Mouse (Mus musculus): ENCODE results near the gene Ehmt1.

Gene Ehmt1

DNA sequence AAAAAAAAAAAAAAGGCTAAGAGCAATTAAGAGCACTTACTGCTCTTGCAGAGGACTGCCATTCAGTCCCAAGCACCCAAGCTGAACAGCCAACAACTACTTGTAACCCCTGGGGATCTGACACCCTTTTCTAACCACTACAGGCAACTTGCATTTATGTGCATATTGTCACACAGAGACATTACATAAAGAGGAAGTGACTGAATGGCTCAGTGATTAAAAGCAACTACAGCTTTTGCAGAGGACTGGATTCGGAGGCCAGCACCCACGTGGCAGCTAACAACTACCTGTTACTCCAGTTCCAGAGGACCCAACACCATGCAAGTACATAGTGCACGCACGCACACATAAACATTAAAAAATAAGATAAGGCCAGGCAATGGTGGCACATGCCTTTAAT lies 8.9 kb downstream of the Ehmt1 start:
- DNase-seq = no peak

DNA sequence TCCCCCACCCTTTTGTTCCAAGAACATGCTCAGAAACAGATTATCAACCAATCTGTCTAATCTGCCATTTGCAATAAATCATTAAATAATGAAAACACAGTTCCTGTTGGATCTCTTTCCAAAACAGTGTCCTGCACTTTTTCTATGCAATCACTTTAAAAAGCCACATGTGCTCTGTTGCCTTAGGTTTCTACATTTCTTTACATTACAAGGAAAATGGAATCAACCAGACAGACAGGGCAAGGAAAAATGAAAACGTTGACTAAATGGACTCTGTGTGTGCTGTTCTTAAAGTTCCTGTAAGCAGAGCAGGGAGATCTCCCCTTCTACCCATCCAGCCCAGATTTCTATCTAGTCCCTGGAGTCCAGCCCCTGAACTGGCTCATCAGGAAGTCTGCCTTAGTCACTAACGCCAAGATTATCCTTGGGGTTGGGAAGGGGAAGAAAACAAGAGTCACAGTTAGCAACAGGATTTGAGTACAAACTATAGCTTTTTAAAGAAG lies 13.7 kb downstream of the Ehmt1 start:
- no peak for DNase-seq

DNA sequence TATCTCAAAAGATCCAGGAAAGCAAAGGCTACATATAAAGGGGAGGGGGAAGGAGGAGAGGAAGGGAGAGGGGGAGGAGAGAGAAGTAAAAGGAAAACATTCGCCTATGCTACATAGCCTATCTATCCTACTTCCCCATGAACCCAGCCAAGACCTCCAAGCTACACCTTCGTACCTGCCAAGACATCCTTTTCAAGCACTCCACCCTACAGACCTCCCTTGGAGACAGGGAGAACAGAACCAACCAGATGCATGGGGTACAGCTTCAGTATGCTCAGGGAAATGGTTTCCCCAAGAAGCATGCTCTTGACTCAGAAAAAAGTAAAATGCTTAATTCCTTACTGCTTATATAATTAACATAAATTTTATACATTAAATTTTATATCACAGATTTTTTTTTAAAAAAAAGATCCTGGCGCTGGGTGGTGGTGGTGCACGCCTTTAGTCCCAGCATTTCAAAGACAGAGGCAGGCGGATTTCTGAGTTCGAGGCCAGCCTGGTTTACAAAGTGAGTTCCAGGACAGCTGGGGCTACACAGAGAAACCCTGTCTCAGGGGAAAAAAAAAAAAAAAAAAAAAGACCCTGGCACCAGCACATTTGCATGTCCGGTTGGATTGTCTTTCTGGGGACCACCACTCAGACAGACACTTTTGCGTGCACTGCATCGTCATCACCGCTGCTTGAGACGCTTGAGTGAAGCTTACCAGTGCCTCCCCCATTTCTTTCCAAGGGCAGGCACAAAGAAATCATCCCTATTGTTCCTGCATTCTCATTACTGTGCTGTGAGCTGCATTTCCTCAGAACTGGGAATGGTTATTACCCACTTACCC lies 14.4 kb downstream of the Ehmt1 start:
- DNase-seq = no peak

DNA sequence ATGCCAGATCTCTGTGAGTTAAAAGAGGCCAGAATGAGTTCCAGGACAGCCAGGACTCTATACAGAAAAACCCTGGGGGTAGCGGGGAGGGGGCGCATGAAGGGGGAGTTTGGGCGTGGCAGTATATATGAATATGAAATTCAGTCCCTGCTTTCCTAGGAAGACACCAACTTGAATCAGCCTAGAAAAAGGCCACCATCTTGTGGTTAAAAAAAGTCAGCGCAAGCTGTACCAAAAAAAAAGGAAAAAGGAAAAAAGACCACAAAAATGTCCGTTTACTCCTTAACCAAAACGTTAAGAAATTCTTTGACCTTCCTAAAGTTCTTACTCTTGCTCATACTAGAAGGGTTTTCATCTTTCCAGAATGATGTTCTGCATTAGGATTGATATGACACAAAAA lies 16.4 kb downstream of the Ehmt1 start:
- no peak for DNase-seq

DNA sequence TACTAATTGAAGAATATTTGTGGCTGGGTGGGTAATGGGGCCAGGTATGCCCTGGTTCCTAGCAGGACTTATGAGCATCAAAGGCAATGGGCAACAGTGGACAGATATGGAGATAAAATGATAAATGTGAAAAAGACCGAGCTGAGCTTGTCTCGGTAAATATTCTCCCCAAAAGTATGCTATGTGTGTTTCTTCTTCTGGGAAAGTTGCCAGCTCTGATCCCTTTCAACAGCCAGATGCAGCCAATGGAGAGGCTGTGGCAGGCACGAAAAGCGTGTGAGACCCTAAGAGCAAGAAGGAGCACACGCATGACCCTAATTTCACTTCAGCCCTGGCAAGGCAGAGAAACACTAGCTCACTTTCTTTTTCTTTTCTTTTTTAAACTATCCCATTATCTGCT lies 18.4 kb downstream of the Ehmt1 start:
- no peak for DNase-seq

DNA sequence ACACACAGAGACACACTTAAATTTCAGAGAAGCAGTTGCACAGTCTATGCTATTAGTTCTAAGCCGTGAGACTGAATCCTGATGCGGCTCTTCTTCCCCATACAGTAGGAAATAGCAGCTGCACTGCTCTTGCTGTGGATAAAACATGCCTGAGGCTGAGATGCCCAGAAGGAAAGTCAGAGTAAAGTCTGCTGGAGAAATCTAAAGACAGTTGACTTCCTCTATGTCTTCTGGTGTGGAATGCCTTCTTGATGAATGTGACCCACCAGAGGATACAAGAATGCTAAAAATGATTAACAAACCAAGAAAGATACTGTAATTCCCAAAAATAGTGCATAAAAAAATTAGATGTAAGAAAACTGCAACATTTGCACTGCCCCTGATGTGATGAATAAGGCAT lies 20.1 kb downstream of the Ehmt1 start:
- no peak for DNase-seq

DNA sequence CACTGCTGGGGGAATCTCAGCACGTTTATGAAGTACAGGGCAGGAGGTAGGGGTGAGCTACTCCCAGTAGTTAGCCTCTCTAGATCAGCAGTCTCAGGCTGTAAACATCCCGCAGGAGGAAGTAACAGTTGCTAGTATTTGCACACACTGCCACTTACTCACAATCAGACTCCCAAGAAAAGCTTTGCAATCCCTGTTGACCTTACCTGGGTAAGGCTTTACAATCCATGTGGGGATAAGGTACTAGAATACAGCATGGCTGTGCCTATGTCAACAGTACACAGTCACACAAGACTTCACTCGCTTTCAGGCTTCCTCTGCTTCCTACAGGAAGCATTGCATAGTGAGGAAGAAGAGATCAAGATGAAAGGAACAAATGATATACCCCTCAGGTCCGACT lies 22.7 kb downstream of the Ehmt1 start:
- DNase-seq = no peak

DNA sequence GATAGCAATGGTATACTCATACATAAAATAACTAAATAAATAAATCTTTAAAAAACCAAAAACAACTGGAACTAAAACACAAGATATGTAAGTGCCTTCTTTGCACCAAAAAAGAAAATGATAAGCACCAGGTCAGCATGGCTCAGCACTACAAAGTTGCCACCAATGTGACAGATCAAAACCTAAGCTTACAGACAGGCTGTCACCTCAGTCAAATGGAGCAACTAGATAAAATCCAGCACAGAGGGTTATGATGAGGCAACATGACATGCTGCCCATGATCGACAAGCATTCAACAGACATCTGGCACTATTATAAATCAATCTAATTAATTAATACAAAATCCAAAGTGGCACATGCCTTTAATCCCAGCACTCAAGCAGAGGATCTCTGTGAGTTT lies 25.2 kb downstream of the Ehmt1 start:
- no peak for DNase-seq

DNA sequence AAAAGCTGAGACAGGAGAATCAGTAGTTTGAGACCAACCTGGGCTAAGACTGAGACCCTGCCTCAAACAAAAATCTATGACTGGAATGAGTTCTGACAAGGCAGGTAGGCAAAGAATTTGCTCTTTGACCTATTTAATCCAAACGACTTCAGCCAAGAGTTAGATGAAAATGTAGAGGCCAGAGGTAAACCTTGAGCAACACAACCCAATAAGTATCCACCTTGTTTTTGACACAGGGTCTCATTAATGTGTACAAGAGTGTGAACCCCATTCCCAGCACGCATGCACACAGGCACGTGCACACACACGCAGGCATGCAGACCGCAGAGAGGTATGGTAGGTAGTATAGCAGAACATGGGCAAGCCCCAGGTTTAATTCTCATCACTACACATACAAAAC lies 27.1 kb downstream of the Ehmt1 start:
- DNase-seq = no peak

DNA sequence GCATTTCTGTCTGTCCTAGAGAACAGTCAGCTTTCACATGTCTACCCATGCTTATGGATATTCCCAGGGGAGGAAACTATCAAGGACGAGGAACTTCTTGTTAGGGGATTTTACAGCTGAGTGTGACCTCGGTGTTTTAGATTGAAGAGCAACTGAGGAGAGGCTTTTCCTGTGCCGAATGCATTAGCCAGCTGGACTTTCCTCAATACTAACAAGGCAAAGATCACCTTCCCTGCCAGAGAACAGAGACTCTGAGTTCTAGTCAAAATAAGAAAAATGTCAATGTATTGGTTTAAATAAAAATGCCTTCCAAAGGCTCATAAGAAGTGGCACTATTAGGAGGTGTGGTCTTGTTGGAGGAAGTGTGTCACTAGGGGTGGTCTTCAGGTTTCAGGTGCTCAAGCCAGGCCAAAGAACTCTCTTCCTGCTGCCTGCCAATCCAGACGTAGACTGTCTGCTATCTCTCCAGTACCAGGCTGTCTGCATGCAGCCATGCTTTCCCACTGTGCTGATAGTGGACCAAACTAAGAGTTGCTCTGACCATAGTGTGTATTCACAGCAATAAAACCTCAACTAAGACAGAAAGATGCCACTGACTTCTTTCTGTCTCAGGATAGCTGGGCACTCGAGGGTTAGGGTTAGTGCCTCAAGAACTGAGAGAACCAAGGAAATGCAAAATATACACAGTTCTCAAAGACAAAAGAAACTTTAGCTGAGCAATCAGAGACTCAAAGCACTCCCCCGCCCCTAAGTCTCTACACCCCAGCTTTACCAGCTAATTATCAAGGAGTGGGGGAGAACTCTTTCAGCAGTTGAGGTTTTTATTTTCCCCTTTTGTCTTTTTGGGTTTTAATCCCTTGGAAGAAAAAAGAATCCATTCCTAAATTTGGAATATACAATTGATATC lies 28.6 kb downstream of the Ehmt1 start:
- DNase-seq = no peak

DNA sequence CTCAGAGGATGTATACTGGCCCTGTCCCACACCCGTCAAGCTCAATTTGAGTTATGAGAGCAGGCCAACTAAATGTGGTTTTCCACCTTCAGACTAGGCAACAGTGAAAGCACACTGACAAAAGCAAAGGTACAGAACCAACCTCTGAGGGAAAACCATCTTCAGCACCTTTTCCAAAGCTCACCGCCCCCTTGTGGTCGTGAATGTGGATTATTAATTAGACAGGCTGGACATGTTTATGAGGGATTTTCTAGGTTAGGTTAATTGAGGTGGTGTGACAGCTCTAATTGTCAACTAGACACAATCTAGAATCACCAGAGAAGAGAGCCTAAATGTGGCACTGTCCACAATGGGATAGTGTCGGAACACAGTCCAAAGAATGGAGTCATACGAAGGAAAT lies 30.5 kb downstream of the Ehmt1 start:
- DNase-seq = no peak

DNA sequence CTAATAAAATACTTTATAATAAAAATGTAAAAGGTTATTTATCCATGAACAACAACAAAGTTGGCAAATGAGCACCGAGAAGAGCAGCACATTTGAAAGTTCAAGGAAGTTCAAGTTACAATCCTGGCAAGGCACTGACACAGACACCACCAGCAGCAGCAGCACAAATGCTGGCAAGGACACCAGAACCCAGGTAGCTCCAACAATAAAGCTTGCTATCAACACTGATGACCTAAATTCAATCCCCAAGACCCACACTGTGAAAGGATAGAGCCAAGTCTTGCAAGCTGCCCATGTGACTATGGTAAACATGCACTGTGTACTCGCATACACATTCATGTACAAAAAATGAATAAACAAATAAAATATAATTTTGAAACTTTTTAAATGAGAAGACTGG lies 38.7 kb downstream of the Ehmt1 start:
- no peak for DNase-seq

DNA sequence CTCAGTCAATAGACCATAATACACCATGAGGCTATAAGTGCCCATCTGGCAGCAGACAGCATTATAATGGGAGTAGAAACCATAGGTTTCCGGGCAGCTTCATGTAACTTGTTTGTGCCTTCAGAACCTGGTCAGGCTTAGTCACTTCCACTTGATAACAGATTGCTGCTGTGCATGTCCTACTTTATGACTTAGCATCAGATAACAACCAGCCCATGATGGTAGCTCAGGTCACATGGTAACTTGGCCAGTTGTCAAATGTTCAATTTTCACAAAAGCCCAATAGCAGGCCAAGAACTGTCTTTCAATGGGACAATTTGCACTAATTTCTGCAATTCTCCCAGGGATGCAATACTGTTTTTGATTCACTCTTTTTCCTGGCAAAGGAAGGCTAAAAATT lies 48.5 kb downstream of the Ehmt1 start:
- no peak for DNase-seq

DNA sequence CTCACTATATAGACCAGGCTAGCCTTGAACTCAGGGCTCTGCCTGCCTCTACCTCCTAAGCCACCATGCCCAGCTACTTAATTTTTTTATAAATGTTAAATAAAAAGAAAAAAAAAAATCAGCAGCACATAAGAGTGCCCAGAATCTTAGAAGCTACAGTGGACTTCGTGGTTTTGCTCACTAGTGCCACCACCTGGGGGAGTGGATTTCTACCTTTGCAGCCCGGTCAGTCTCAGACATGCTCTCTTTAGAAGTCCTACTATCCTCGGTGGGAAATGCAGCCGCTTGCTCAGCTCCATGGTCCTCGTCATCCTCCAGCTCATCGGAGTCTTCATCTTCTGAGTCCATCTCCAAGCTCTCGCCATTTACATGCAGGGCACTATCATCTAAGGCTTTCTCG lies 56.4 kb downstream of the Ehmt1 start:
- DNase-seq = peak; percentile 18

DNA sequence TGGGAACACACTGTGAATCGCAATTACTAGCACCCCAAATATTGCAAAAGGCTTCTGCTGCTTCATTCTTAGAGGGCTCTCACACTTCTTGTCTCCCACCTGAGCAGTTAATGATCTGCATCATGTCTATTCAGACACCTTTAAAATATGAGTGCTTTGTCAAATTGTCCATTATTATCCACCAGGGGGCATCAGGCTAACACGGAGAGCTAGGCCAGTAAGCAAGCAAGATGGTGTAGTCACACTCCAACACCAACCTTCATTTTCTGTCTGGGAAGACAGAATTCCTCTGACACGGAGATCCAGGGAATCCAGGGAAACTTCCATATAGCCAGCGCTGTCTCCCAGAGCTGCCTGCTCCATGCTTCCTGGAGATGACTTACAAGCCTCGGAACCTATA lies 67.0 kb downstream of the Ehmt1 start:
- DNase-seq = no peak

DNA sequence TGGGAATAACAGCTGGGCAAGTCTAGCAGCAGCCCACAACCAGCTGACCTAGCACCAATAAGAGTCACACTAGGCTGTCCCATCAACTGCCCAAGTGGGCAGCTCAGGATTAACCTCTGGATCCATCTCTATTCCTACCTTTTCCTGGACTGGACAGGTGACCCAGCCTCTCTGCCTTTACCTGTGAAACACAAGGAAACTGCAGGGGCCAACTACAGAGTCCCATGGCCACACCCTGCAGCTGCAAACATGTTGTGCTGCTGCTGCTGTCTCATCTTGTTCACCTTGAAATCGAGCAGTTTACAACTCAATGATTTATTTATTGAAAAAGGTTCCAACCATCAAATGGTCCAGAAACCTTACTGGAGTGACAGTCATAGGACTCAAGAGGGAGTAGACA lies 72.9 kb downstream of the Ehmt1 start:
- DNase-seq = no peak

DNA sequence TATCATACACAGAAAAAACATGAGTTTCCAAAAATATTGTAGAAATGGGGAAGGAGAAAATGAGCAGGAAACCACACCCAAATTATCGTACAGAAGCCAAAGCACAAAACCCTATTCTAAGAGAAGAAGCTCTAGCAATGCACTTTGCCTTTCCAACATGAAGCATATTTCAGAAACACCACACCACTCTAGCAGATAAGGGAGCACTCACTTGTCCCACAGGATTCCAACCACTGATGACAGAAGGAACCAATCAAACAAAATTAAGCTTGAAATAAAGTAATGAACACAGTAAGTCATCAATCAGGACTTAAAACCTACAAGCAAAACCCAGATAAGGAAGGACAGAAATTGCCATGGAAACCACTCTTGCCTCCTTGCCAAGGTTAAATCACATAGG lies 74.2 kb downstream of the Ehmt1 start:
- no peak for DNase-seq

DNA sequence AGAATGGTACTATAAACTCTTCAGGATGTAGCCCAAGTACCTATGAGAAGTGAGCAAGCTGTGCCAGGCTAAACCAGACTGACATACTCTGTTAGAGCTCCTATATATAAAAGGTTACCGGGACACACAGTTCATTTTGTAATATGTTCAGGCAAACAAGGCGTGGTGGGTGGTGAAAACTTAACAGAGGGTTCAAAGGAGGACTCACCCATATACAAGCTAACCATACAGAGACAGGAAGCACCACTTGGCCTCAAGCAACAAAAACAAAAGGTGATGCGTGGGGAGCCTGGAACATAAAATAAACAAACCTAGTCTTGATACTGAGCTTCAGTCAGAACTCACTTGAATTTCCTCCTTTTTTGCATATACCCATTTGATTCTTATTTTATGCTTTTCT lies 88.8 kb downstream of the Ehmt1 start:
- DNase-seq = no peak

DNA sequence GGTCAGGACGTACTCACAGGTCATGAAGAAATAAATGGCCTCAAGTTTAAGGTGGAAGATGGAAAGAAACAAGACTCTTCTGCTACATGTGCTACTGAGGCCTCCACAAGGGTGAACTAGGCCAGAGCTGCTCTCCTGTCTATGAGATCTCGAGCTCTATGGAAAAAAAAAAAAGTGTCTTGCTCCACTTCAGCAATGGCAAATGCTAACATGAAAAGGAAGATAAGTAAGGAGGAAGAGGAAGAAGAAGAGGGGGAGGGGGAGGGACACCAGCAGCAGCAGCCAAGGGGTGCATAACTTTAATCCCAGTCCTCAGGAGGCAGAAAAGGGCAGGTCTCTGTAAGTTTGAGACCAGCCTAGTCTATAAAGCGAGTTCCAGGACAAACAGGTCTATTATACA lies 109.7 kb downstream of the Ehmt1 start:
- DNase-seq = no peak

DNA sequence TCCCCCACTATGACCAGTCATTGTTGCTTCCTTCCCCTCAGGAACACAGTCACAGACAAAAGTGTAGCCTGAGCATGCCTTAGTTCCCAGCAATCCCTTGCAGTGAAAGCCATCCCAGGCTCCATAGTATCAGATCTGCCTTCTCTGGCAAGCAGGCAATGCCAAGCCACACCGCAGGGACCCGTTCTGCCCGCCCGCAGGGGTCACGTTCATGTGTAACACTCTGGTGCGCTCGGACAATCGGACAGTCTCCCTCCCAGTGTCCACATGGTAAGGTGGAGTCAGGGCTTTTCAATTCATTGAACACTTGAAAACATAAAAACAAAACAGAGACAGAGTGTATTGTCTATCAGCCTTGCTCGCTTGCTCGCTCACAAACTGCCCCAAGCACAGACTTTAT lies 111.7 kb downstream of the Ehmt1 start:
- DNase-seq = no peak

DNA sequence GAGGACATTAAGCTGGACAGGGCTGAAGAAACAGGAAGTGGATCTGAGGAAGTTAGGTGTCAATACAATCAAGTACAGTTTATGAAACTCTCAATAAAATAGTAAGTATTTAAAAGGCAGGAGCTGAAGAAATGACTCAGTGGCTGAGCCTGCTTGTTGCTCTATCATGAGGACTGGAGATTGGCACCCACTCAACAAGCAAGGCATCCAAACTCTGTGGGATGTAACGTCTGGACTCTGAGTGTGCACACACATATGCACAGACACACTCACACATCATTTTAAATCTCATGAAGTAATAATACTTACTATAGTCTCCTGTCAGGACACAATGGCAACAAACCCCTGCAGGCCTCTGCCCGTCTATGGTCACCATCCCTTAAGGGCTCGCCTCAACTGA lies 112.4 kb downstream of the Ehmt1 start:
- peak; percentile 25 for DNase-seq

DNA sequence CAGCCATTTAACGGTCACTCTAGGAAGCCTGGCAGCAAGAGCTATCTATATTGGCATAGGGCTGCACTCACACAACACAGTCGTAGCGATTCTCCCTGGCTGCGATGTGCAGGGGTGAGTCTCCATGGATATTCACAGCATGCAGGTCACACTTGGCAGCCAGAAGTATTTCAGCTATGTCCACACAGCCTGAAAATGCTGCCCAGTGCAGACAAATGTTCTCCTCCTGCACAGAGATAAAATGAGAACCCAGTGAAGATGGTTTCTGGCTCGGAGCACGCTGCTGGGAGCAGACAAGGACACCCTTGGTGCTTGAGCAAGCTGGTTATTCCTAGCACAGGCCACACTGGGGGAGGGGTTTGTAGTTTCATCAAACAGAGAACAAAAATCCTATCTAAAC lies 113.3 kb downstream of the Ehmt1 start:
- DNase-seq = peak; percentile 31

DNA sequence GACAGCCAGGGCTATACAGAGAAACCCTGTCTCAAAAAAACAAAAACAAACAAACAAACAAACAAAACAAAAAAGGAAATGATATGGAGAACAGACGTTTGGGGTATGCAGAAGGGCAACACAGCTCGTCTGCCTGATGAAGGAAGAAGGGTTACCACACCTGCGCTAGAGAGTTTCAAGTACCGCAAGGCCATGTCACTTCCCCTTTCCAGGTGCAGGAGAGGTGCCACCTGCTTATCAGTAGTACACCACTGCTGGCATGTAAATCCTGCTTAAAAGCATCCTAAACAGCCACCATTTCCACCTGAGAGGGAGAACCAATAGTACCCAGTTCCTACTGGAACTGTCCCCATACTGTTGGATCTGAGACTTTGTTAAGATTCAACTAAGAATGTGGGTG lies 113.8 kb downstream of the Ehmt1 start:
- DNase-seq = no peak

DNA sequence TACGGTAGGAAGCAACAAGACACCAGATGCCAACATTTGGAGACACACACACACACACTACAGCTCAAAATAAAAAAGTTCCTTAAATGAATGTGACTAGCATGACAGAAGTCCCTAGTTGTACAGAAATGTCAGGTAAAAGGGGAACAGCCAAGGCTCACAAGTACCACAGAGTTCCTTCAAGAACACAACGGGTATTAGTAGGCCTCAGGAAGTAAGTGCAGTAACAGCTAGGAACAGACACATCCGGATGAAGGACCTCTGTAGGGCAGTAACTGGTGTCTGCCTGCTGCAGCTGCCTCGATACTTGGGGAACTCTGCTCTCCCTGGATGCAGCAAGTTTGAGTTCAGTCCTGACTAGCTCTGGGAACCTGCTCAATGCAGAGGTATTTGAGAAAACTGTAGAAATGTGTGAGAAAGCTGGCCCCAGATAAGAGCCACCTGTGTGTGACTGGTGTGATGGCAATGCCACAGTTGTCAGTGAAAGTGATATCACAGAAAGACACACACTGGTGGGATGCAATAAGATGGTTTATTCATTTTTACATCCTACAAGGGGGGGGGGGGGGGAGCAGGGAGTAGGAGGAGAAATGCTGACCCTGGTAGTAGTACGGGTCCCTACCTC lies 122.5 kb downstream of the Ehmt1 start:
- DNase-seq = no peak

All from right cerebral cortex, postnatal 14 days (tissue).